In the genomic region with DNA sequence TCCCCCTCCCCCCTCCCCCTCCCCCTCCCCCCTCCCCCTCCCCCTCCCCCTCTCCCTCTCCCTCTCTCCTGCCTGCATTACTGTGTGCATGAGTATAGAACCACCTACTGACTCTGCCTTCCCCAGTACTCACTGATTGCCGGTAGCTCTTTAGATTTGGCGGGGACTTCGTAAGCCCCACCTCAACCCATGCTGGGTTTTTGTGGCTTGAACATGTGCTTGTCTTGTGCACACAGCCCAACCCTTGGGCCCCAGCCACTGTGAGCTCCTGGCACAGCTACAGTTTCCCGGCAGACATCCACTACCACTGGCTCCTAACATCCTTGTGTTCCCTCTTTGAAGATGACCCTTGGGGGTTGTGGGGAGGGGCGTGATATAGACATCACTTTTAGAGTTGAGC, we compare ENCODE assay signal across 23 mouse cellular contexts.
DNase-seq lines count a peak whose midpoint lies in the region; ATAC-seq and TF ChIP-seq lines count a peak whose summit lies in the region.
"Had no signal": no experiment of that assay in that cellular context is flagged by ENCODE, and none has a peak within 500 bp of the region (broad histone marks: within the 10 kb centered on the region; RNA-seq: fewer than 3 reads in every experiment).

No protein-coding gene starts in this region.

- H3K9ac ChIP-seq in forebrain, postnatal 0 days: no peak overlapping the region
- H3K9ac ChIP-seq in forebrain, embryonic 12.5 days: no peak overlapping the region
- no peak overlapping the region for H3K9ac ChIP-seq in ES-E14 (ENCODE audit: insufficient read depth, low read depth, low read length, poor library complexity, severe bottlenecking)
- H3K9ac ChIP-seq: embryonic facial prominence, embryonic 12.5 days; hindbrain, embryonic 14.5 days; intestine, embryonic 15.5 days; liver, embryonic 14.5 days; lung, embryonic 14.5 days had no signal

- 32% methylated on average over 5 of the region's 5 CpGs for WGBS in forebrain, postnatal 0 days
- 65% methylated on average over 5 of the region's 5 CpGs for WGBS in forebrain, embryonic 12.5 days

- intact Hi-C loops in left cerebral cortex, postnatal 4 days (cut with DNase I): no loop called here

- H3K9me3 ChIP-seq in forebrain, postnatal 0 days (ENCODE audit: low read length): no peaks in the 10 kb centered on the region
- H3K9me3 ChIP-seq in forebrain, embryonic 12.5 days: no peaks in the 10 kb centered on the region
- no peaks in the 10 kb centered on the region for H3K9me3 ChIP-seq in ES-E14 (ENCODE audit: control insufficient read depth, insufficient read depth, low read depth, low read length)
- H3K9me3 ChIP-seq: embryonic facial prominence, embryonic 12.5 days; intestine, embryonic 15.5 days had no signal

- DNase-seq in forebrain, postnatal 0 days: peak; percentile 22
- DNase-seq in left cerebral cortex, postnatal 4 days: peak; percentile 31
- DNase-seq in left cerebral cortex, adult 8-10 months (ENCODE audit: low spot score in 2 of 2): no peak
- DNase-seq in ES-E14 (ENCODE audit: low read depth, low spot score): peak; percentile 2
- DNase-seq in ZHBTc4 (ENCODE audit: low read depth, low spot score): peak; percentile 32
- DNase-seq in kidney, postnatal 10 days: no peak
- no peak for DNase-seq in frontal cortex, postnatal 14 days (ENCODE audit: low spot score in 2 of 2)
- DNase-seq: adrenal gland, postnatal 36 days; cerebellum, adult 11-12 months; cerebellum, postnatal 14 days; gastrocnemius, postnatal 10 days; kidney, adult 8-10 months; kidney, postnatal 14 days; lung, embryonic 14.5 days; right cerebral cortex, postnatal 25 days; spleen, adult 18-20 months; thymus, postnatal 14 days had no signal

- H3K4me1 ChIP-seq in forebrain, postnatal 0 days (ENCODE audit: insufficient read depth): no peaks in the 10 kb centered on the region
- peaks cover 12% of the 10 kb centered on the region for H3K4me1 ChIP-seq in forebrain, embryonic 12.5 days
- peaks cover 0 to 5% of the 10 kb centered on the region in 2 experiments; a peak in 2 of 4 replicates for H3K4me1 ChIP-seq in ES-E14 (ENCODE audit: control insufficient read depth in 2 of 2, insufficient read depth in 2 of 2, low read length in 2 of 2, poor library complexity in 1 of 2)
- H3K4me1 ChIP-seq: embryonic facial prominence, embryonic 12.5 days; intestine, embryonic 15.5 days had no signal

- H3K36me3 ChIP-seq in forebrain, postnatal 0 days (ENCODE audit: insufficient read depth): no peaks in the 10 kb centered on the region
- no peaks in the 10 kb centered on the region for H3K36me3 ChIP-seq in forebrain, embryonic 12.5 days (replicated peaks)
- H3K36me3 ChIP-seq in ES-E14 (ENCODE audit: control insufficient read depth, insufficient read depth, low read length, poor library complexity, severe bottlenecking): no peaks in the 10 kb centered on the region
- H3K36me3 ChIP-seq: embryonic facial prominence, embryonic 12.5 days; intestine, embryonic 15.5 days had no signal

- ATAC-seq in forebrain, postnatal 0 days: peak; percentile 34
- ATAC-seq in forebrain, embryonic 12.5 days (ENCODE audit: low FRiP score): no peak
- ATAC-seq: intestine, embryonic 15.5 days had no signal

- in situ Hi-C loops in ES-E14 (cut with MboI; ENCODE audit: low sequenced_read_pairs in 2 of 2, unreplicated experiment in 2 of 2): no loop called here

- no peak for TF ChIP-seq CTCF in forebrain, postnatal 0 days (IDR thresholded peaks at IDR 0.05; ENCODE audit: low read depth)

- no peak overlapping the region for H3K4me3 ChIP-seq in forebrain, postnatal 0 days (ENCODE audit: low read depth, low read length)
- no peak overlapping the region for H3K4me3 ChIP-seq in forebrain, embryonic 12.5 days (replicated peaks)
- H3K4me3 ChIP-seq in ES-E14 (ENCODE audit: insufficient read depth in 1 of 2, low read depth in 1 of 2, low read length in 2 of 2, poor library complexity in 1 of 2, severe bottlenecking in 1 of 2): no peak overlapping the region
- H3K4me3 ChIP-seq: embryonic facial prominence, embryonic 12.5 days; intestine, embryonic 15.5 days; layer of hippocampus, adult 2 months had no signal

- H3K27ac ChIP-seq in forebrain, postnatal 0 days (ENCODE audit: low read depth, low read length): no peak overlapping the region
- no peak overlapping the region for H3K27ac ChIP-seq in forebrain, embryonic 12.5 days
- no peak overlapping the region for H3K27ac ChIP-seq in ES-E14 (ENCODE audit: insufficient read depth, low read depth, low read length, poor library complexity, severe bottlenecking)
- H3K27ac ChIP-seq: embryonic facial prominence, embryonic 12.5 days; hindbrain, embryonic 14.5 days; intestine, embryonic 15.5 days; layer of hippocampus, adult 2 months; liver, embryonic 14.5 days had no signal

- no peaks in the 10 kb centered on the region for H3K27me3 ChIP-seq in forebrain, postnatal 0 days (ENCODE audit: insufficient read depth, low read length)
- no peaks in the 10 kb centered on the region for H3K27me3 ChIP-seq in forebrain, embryonic 12.5 days
- H3K27me3 ChIP-seq: embryonic facial prominence, embryonic 12.5 days; intestine, embryonic 15.5 days had no signal

- H3K4me2 ChIP-seq in forebrain, postnatal 0 days (ENCODE audit: low read depth): no peak overlapping the region
- H3K4me2 ChIP-seq in forebrain, embryonic 12.5 days: no peak overlapping the region
- H3K4me2 ChIP-seq: embryonic facial prominence, embryonic 12.5 days; hindbrain, embryonic 14.5 days; intestine, embryonic 15.5 days; lung, embryonic 14.5 days had no signal

TF ChIP-seq in ES-E14, 5 proteins besides CTCF, POLR2A, EP300 and RAD21:
- TF ChIP-seq ZNF384 (IDR thresholded peaks at IDR 0.05; ENCODE audit: low read depth, low read length) (no peak), ZC3H11A (IDR thresholded peaks at IDR 0.05; ENCODE audit: borderline replicate concordance, low read depth, low read length) (no peak), HCFC1 (IDR thresholded peaks at IDR 0.05; ENCODE audit: borderline replicate concordance, insufficient read depth, low read length) (no peak), MAFK (IDR thresholded peaks at IDR 0.05; ENCODE audit: insufficient read depth, low read depth, low read length) (no peak), CHD2 (IDR thresholded peaks at IDR 0.05; ENCODE audit: low read depth, low read length) (no peak)

Comparison
In these comparisons a context has a peak if more than half of its experiments do, and no peak if none do; other contexts are left out.
1. DNase-seq: peak in forebrain, postnatal 0 days (single experiment), left cerebral cortex, postnatal 4 days (single experiment), ES-E14 (single experiment) and ZHBTc4 (single experiment); none in left cerebral cortex, adult 8-10 months (0 of 2), kidney, postnatal 10 days (single experiment) and frontal cortex, postnatal 14 days (0 of 2).